Mouse (Mus musculus) intestine, postnatal 0 days (tissue): ENCODE results near the gene Gm10837. TPM values are rescaled to one million over a fixed set of nuclear protein-coding genes. Genes with fewer than 3 reads are reported as not detected.
A peak's percentile ranks its signal among the peaks of the same experiment; 100 is the strongest.
"Not testable (repeated sequence)": the region's sequence is repeated elsewhere in the genome, so short reads cannot be mapped to it uniquely, and the experiment has no call there.

Source experiments
- ATAC-seq: fragments of 200-750 bp; cut with Nextera tagmentation; 2 replicates; pipeline ENCODE4 v1.8.0; 2017; ENCODE audit warnings: mild to moderate bottlenecking, moderate TSS enrichment, moderate library complexity
- H3K27ac ChIP-seq: fragments of 300-500 bp; sonication (generic); 2 replicates; pipeline ENCODE4 v1.5.1; 2014; ENCODE audit warnings: mild to moderate bottlenecking, low read depth, low read length, moderate library complexity
- H3K27me3 ChIP-seq: fragments of 300-500 bp; sonication (generic); replicated peaks from 2 replicates; pipeline ENCODE4 v1.6.1; 2014; ENCODE audit warnings: low read length, mixed read lengths; ENCODE audit not compliant: control insufficient read depth, insufficient read depth
- H3K36me3 ChIP-seq: fragments of 300-500 bp; sonication (generic); 2 replicates; pipeline ENCODE4 v1.6.1; 2014; ENCODE audit warnings: mild to moderate bottlenecking, moderate library complexity; ENCODE audit not compliant: control insufficient read depth, insufficient read depth
- H3K4me1 ChIP-seq: fragments of 300-500 bp; sonication (generic); replicated peaks from 2 replicates; pipeline ENCODE4 v1.6.1; 2014; ENCODE audit warnings: antibody characterized with exemption, low read length, mixed read lengths; ENCODE audit not compliant: control insufficient read depth, insufficient read depth
- H3K4me2 ChIP-seq: fragments of 300-500 bp; sonication (generic); replicated peaks from 2 replicates; pipeline ENCODE4 v1.6.1; 2014; ENCODE audit warnings: low read depth, mild to moderate bottlenecking, moderate library complexity
- H3K4me3 ChIP-seq: fragments of 300-500 bp; sonication (generic); 2 replicates; pipeline ENCODE4 v1.5.1; 2014; ENCODE audit warnings: low read depth, low read length
- H3K9ac ChIP-seq: fragments of 300-500 bp; sonication (generic); 2 replicates; pipeline ENCODE4 v1.6.1; 2014; ENCODE audit warnings: mild to moderate bottlenecking, low read depth, low read length
- H3K9me3 ChIP-seq: fragments of 300-500 bp; sonication (generic); 2 replicates; pipeline ENCODE4 v1.6.1; 2016; ENCODE audit warnings: mixed run types; ENCODE audit not compliant: control insufficient read depth
- CTCF ChIP-seq: sonication (generic); IDR thresholded peaks from 2 replicates; pipeline ENCODE4 v1.5.1; 2016; ENCODE audit warnings: low read depth, mild to moderate bottlenecking, control low read depth, antibody characterized with exemption, moderate library complexity
- WGBS: fragments of 180-500 bp; shearing (Covaris S2); extraction: QIAGEN DNeasy Blood & Tissue Kit; methylation state at CpG from one replicate; pipeline ENCODE4 v1.1.7; 2014; 5-methylcytosine and 5-hydroxymethylcytosine counted together
- polyA plus RNA-seq: library from polyadenylated mRNA; unstranded; fragments of >200 nt; fragmentation: Nextera tagmentation; extraction: Ambion mirVana; gene quantifications from 2 replicates; pipeline ENCODE4 v1.2.1, GENCODE M21; 2015

Gm10837 gene
- polyA plus RNA-seq, 1 experiment from 2014 or later = not detected

GRCm38 (mm10) chr14:122453388-122453995 lies 36.9 kb upstream of the Gm10837 start:
- WGBS = 6% methylated on average over 32 of the region's 32 CpGs
- no peak for ATAC-seq

GRCm38 (mm10) chr14:122453996-122454738 lies 36.2 kb upstream of the Gm10837 start:
- peak overlapping the region; percentile 57 for H3K4me2 ChIP-seq
- H3K9ac ChIP-seq = no peak overlapping the region
- H3K27me3 ChIP-seq = peaks cover 73% of the 10 kb centered on the region
- 15% methylated on average over 12 of the region's 12 CpGs for WGBS
- no peaks in the 10 kb centered on the region for H3K36me3 ChIP-seq
- no peaks in the 10 kb centered on the region for H3K4me1 ChIP-seq
- no peak overlapping the region for H3K27ac ChIP-seq
- peak overlapping the region; percentile 27 for H3K4me3 ChIP-seq
- TF ChIP-seq CTCF = no peak
- ATAC-seq = no peak
- no peaks in the 10 kb centered on the region for H3K9me3 ChIP-seq

More at GRCm38 (mm10) chr14:122453388-122453995, 36.9 kb upstream of the Gm10837 start:
- no peak overlapping the region for H3K27ac ChIP-seq
- no peak overlapping the region for H3K9ac ChIP-seq
- peak overlapping the region; percentile 27 for H3K4me3 ChIP-seq
- H3K36me3 ChIP-seq = no peaks in the 10 kb centered on the region
- H3K4me2 ChIP-seq = peak overlapping the region; percentile 57
- no peaks in the 10 kb centered on the region for H3K9me3 ChIP-seq
- no peaks in the 10 kb centered on the region for H3K4me1 ChIP-seq
- peak; percentile 22; the same call in 1 of the 2 replicates for TF ChIP-seq CTCF
- H3K27me3 ChIP-seq = peaks cover 80% of the 10 kb centered on the region

- no peak overlapping the region for H3K4me2 ChIP-seq
- TF ChIP-seq CTCF = no peak
- no peak overlapping the region for H3K27ac ChIP-seq
- H3K9ac ChIP-seq = no peak overlapping the region
- no peaks in the 10 kb centered on the region for H3K9me3 ChIP-seq
- H3K27me3 ChIP-seq = peaks cover 70% of the 10 kb centered on the region
- WGBS = 64% methylated on average over 10 of the region's 10 CpGs
- ATAC-seq = no peak
- no peak overlapping the region for H3K4me3 ChIP-seq
- H3K36me3 ChIP-seq = no peaks in the 10 kb centered on the region
- H3K4me1 ChIP-seq = no peaks in the 10 kb centered on the region
Observed at GRCm38 (mm10) chr14:122454901-122455561, 35.4 kb upstream of the Gm10837 start.

- H3K4me1 ChIP-seq = no peaks in the 10 kb centered on the region
- H3K36me3 ChIP-seq = no peaks in the 10 kb centered on the region
- H3K4me2 ChIP-seq = no peak overlapping the region
- TF ChIP-seq CTCF = no peak
- no peak for ATAC-seq
- no peak overlapping the region for H3K27ac ChIP-seq
- H3K27me3 ChIP-seq = peaks cover 70% of the 10 kb centered on the region
- no peaks in the 10 kb centered on the region for H3K9me3 ChIP-seq
- no peak overlapping the region for H3K4me3 ChIP-seq
- H3K9ac ChIP-seq = no peak overlapping the region
- WGBS = 64% methylated on average over 4 of the region's 4 CpGs
Observed at GRCm38 (mm10) chr14:122455562-122455958, 34.8 kb upstream of the Gm10837 start.

GRCm38 (mm10) chr14:122459332-122459731 lies 31.1 kb upstream of the Gm10837 start:
- not testable (repeated sequence) for H3K4me2 ChIP-seq, H3K9me3 ChIP-seq, H3K9ac ChIP-seq, H3K27ac ChIP-seq, H3K4me3 ChIP-seq, H3K4me1 ChIP-seq, ATAC-seq, H3K36me3 ChIP-seq
- 76% methylated on average over 6 of the region's 12 CpGs for WGBS
- peaks cover 67% of the 10 kb centered on the region for H3K27me3 ChIP-seq

GRCm38 (mm10) chr14:122459776-122460175 lies 30.6 kb upstream of the Gm10837 start:
- Histone ChIP-seq H3K27me3 (peaks cover 67% of the 10 kb centered on the region), H3K4me2 (no peak overlapping the region), H3K27ac (no peak overlapping the region), H3K4me1 (peaks cover 3% of the 10 kb centered on the region; the same call in 1 of the 2 replicates), H3K36me3 (no peaks in the 10 kb centered on the region), H3K9me3 (no peaks in the 10 kb centered on the region), H3K9ac (no peak overlapping the region), H3K4me3 (no peak overlapping the region)
- no peak for ATAC-seq
- no peak for TF ChIP-seq CTCF
- WGBS = 86% methylated on average over 1 of the region's 1 CpGs
